Mouse (Mus musculus) lung, embryonic 14.5 days (tissue): ENCODE measurements at regions not wholly inside any gene's neighbourhood (a gene's known extent, or its start where the extent isn't known, plus 50 kb on each side); places are given as distances from the start of the nearest gene placed in this dataset.

Experiments
- ATAC-seq: fragments of 200-750 bp; cut with Nextera tagmentation; 2 replicates; pipeline ENCODE4 v1.8.0; 2017; ENCODE audit warnings: mild to moderate bottlenecking, moderate TSS enrichment, moderate library complexity; ENCODE audit not compliant: insufficient read depth
- DNase-seq: peaks from one replicate; pipeline ENCODE4 v3.0.0-alpha.2; 2015
- H3K27ac ChIP-seq: fragments of 300-500 bp; sonication (generic); 2 replicates; pipeline ENCODE4 v1.5.1; 2014; ENCODE audit warnings: low read depth, mild to moderate bottlenecking, moderate library complexity
- H3K27me3 ChIP-seq: fragments of 300-500 bp; sonication (generic); 2 replicates; pipeline ENCODE4 v1.6.1; 2014; ENCODE audit warnings: low read length, control low read depth; ENCODE audit not compliant: insufficient read depth
- H3K36me3 ChIP-seq: fragments of 300-500 bp; sonication (generic); 2 replicates; pipeline ENCODE4 v1.6.1; 2014; ENCODE audit warnings: control low read depth; ENCODE audit not compliant: insufficient read depth
- H3K4me1 ChIP-seq: fragments of 300-500 bp; sonication (generic); 2 replicates; pipeline ENCODE4 v1.6.1; 2014; ENCODE audit warnings: antibody characterized with exemption, control low read depth; ENCODE audit not compliant: insufficient read depth
- H3K4me2 ChIP-seq: fragments of 300-500 bp; sonication (generic); 2 replicates; pipeline ENCODE4 v1.6.1; 2014; ENCODE audit warnings: mild to moderate bottlenecking
- H3K4me3 ChIP-seq: fragments of 300-500 bp; sonication (generic); 2 replicates; pipeline ENCODE4 v1.5.1; 2014; ENCODE audit warnings: low read depth, low read length
- H3K9ac ChIP-seq: fragments of 300-500 bp; sonication (generic); 2 replicates; pipeline ENCODE4 v1.6.1; 2014
- H3K9me3 ChIP-seq: fragments of 300-500 bp; sonication (generic); 2 replicates; pipeline ENCODE4 v1.6.1; 2016; ENCODE audit warnings: low read depth, low read length, control low read depth
- CTCF ChIP-seq: IDR thresholded peaks from 2 replicates; pipeline ENCODE4 v1.5.1; 2016; ENCODE audit warnings: antibody characterized with exemption, low read depth
- WGBS: fragments of 180-500 bp; shearing (Covaris S2); extraction: QIAGEN DNeasy Blood & Tissue Kit; methylation state at CpG from one replicate; pipeline ENCODE4 v1.1.7; 2014; 5-methylcytosine and 5-hydroxymethylcytosine counted together

DNA sequence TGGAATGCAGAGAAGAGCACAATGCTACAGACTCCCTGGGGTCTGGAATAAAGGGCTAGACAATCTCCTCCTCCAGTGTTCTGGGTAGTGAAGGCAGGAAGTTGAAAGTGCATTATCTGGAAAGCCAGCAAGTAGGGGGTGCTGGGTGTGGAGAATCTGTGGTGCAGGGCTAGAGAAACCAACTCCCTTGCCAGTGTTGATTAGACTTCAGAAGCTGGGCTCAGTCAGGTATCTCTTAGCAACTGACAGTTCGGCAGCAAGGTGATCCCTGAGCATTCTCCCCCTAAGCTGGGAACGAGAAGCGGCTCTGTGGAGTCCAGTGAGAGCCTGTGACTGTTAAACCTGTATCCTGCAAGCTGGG is 265.7 kb downstream of the Cyp26b1 start:
- H3K36me3 ChIP-seq: no peaks in the 10 kb centered on the region
- 32% methylated on average over 3 of the region's 3 CpGs for WGBS
- DNase-seq: no peak
- H3K9ac ChIP-seq: no peak overlapping the region
- 0 out of 2 replicates have a peak, but pooled peaks have one; percentile 19 for ATAC-seq
- no peak overlapping the region for H3K27ac ChIP-seq
- no peaks in the 10 kb centered on the region for H3K9me3 ChIP-seq
- no peak overlapping the region for H3K4me2 ChIP-seq
- no peaks in the 10 kb centered on the region for H3K27me3 ChIP-seq
- no peaks in the 10 kb centered on the region for H3K4me1 ChIP-seq
- H3K4me3 ChIP-seq: no peak overlapping the region
- TF ChIP-seq CTCF: no peak

DNA sequence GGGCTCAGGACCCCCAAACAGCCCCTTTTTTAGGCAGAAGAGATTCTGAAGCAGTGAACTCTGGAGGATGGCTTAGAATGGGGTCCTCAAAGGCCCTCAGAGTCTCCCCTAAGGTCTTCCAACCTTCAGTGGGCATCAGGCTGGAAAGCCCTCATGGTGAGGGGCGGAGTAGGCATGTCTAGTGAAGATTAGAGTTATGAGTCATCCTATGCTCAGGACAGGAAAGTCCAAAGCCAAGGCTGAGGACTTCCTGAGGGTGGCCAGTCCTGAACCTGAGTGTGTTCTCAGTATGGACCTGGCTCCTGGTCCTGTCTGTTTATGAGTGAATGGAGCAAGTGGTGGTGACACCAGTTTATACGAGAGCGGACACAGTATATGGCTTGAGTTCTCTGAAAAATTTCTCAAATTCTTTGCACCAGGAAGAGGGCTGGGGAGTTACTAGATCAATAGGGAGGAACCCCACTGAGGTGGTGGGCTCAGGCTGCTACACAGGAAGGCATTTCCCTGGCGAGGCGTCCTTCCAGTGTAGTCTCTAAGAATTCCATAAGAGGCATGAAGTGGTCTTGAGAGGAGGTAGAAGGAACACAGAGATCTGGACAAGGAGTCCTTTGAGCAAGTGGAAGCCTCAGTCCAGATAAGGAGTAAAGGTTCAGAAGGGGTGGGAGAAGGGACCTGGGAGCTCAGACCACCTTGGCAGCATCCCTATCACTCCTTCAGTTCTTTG is 266.2 kb downstream of the Cyp26b1 start:
- no peak overlapping the region for H3K4me2 ChIP-seq
- H3K9me3 ChIP-seq: no peaks in the 10 kb centered on the region
- H3K36me3 ChIP-seq: no peaks in the 10 kb centered on the region
- TF ChIP-seq CTCF: no peak
- ATAC-seq (peak; percentile 29; the same call in 1 of the 2 replicates), DNase-seq (peak; percentile 27)
- no peak overlapping the region for H3K9ac ChIP-seq
- no peak overlapping the region for H3K27ac ChIP-seq
- H3K27me3 ChIP-seq: no peaks in the 10 kb centered on the region
- H3K4me3 ChIP-seq: no peak overlapping the region
- no peaks in the 10 kb centered on the region for H3K4me1 ChIP-seq
- WGBS: 63% methylated on average over 5 of the region's 5 CpGs

DNA sequence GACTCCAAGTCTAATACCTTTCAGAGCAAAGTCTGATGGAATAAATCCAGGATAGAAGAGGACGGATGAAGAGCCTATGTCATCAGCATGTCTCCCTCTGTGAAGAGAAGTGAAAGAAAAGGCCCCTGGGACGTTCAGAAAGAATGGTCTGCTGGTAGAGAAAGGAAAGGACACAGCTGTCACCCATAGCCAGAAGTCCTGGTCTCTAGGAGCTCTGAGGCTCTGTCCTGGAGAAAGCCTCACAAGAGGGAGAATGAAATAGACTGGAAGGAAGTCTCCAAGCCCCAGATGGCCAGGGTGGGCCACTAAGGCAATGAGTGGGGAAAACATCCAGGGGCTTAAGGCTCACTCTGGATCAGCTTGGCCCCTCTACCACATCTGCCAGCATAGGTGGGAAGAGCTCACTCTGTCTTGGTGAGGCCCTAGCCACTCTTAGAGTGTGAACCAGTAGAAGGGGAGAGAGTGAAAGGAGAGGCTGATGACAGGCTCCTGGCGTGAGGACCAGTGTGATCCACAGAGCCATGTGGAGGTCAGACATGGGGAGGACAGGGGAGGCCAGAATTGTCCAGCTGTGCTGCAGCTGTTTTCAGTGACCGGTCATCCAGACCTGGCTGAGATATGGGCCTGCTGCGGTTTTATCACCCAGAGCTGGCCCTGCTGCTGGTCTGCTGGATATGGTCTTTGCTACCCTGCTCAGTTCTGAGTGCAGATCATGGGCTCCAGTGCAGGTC is 268.2 kb downstream of the Cyp26b1 start:
- no peaks in the 10 kb centered on the region for H3K36me3 ChIP-seq
- no peak overlapping the region for H3K27ac ChIP-seq
- ATAC-seq (peak; percentile 85), DNase-seq (peak; percentile 73)
- no peak for TF ChIP-seq CTCF
- H3K4me3 ChIP-seq: no peak overlapping the region
- 47% methylated on average over 5 of the region's 5 CpGs for WGBS
- no peaks in the 10 kb centered on the region for H3K9me3 ChIP-seq
- no peaks in the 10 kb centered on the region; the same call in 1 of the 2 replicates for H3K27me3 ChIP-seq
- H3K4me2 ChIP-seq: no peak overlapping the region
- H3K4me1 ChIP-seq: no peaks in the 10 kb centered on the region
- no peak overlapping the region for H3K9ac ChIP-seq

DNA sequence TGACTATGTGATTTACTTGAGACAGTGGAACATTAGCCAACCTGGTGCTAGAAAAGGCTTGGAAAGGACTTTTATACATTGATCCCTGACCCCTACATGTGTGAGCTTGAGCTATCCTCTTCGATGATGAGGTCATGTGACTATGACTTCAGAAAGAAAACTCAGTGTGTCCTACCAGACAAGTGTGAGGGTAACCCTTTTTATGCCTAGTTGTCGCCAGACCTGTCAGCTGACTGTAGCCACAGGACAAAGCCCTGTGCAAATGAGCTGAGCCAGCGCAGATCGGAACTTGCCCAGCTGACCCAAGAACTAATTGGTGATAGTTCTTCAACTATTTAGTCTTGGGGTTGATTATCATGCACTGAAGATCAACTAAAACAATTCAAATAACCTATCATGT is 269.5 kb downstream of the Cyp26b1 start:
- H3K4me1 ChIP-seq: no peaks in the 10 kb centered on the region
- DNase-seq (no peak), ATAC-seq (no peak)
- WGBS: 85% methylated on average over 4 of the region's 4 CpGs
- no peak overlapping the region for H3K27ac ChIP-seq
- TF ChIP-seq CTCF: no peak
- H3K4me2 ChIP-seq: no peak overlapping the region
- no peaks in the 10 kb centered on the region; the same call in 1 of the 2 replicates for H3K27me3 ChIP-seq
- no peak overlapping the region for H3K9ac ChIP-seq
- no peaks in the 10 kb centered on the region for H3K9me3 ChIP-seq
- no peak overlapping the region for H3K4me3 ChIP-seq
- H3K36me3 ChIP-seq: no peaks in the 10 kb centered on the region

DNA sequence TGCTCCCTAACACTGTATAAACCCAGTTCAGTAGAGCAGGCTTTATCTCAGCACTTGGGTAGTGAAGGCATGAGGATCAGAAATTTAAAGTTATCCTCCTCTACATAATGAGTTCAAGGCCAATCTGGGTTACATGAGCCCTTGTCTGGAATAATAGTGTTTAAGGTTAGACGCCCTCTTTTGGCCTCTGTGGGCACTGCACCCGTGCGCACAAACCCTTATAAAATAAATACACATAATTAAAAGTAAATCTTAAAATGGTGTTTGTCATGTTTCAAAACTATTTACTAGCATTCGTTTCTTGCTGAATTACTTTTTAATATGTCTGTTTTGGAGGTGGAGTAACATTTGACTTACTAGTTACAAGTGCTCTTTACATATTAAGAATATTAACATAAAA is 271.2 kb downstream of the Cyp26b1 start:
- H3K36me3 ChIP-seq: no peaks in the 10 kb centered on the region
- ATAC-seq (no peak), DNase-seq (no peak)
- H3K27ac ChIP-seq: no peak overlapping the region
- H3K9ac ChIP-seq: no peak overlapping the region
- 0 out of 2 replicates have a peak, but pooled peaks have one; percentile 16 for TF ChIP-seq CTCF
- H3K4me3 ChIP-seq: no peak overlapping the region
- H3K4me2 ChIP-seq: no peak overlapping the region
- H3K9me3 ChIP-seq: no peaks in the 10 kb centered on the region
- WGBS: 77% methylated on average over 4 of the region's 4 CpGs
- no peaks in the 10 kb centered on the region for H3K4me1 ChIP-seq
- H3K27me3 ChIP-seq: no peaks in the 10 kb centered on the region; the same call in 1 of the 2 replicates

DNA sequence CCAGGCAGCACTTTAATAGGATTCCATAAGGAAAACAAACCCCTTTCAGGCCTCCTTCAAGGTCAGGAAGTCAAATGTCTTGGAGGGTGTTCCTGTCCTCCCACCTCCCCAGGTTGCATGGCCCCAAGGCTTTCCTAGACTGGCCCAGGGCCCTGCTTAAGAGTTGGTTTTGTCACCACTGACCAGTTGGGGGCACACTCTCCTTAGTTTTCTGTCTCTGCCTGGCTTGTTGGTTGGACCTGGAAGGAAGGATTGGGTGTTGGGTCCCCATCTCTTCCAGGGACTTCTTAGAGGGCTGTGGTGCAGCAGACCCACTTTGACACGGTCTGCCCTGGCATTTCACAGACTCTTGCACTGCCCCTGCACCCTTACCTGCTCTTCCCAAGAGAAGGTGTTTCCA is 273.1 kb downstream of the Cyp26b1 start:
- WGBS: 52% methylated on average over 1 of the region's 1 CpGs
- Histone ChIP-seq H3K27ac (no peak overlapping the region), H3K4me2 (no peak overlapping the region), H3K9ac (no peak overlapping the region), H3K36me3 (no peaks in the 10 kb centered on the region), H3K4me1 (no peaks in the 10 kb centered on the region), H3K4me3 (no peak overlapping the region), H3K27me3 (no peaks in the 10 kb centered on the region; the same call in 1 of the 2 replicates), H3K9me3 (no peaks in the 10 kb centered on the region)
- TF ChIP-seq CTCF: peak; percentile 33
- DNase-seq (peak; percentile 45), ATAC-seq (no peak)

DNA sequence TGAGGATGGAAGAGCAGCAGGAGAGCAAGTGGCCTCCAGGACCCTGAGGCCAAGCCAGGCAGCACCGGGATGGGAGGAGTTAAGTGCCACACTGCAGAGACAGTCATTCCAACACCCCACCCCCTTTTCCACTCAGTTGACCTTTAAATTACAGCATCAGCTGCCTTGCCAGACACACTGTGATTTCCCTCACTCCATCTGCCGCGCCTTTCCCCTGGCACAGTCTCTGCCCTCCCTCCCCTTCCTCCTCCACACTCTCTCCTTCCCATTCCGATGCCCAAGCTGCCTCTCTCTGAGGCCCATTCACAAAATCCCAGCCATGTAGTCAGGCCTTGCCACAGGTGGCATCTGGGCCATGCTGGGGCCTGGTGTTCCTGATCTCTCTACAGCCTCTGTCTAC is 274.9 kb downstream of the Cyp26b1 start:
- Histone ChIP-seq H3K4me3 (no peak overlapping the region), H3K9me3 (no peaks in the 10 kb centered on the region), H3K27me3 (no peaks in the 10 kb centered on the region; the same call in 1 of the 2 replicates), H3K9ac (no peak overlapping the region), H3K36me3 (no peaks in the 10 kb centered on the region), H3K4me2 (no peak overlapping the region), H3K4me1 (no peaks in the 10 kb centered on the region; the same call in 1 of the 2 replicates), H3K27ac (no peak overlapping the region)
- WGBS: 16% methylated on average over 4 of the region's 4 CpGs
- ATAC-seq (no peak), DNase-seq (peak; percentile 24)
- no peak for TF ChIP-seq CTCF
